Mouse (Mus musculus) heart, embryonic 12.5 days (tissue): ENCODE data around the gene Nsun6. TPM values are rescaled to one million over a fixed set of nuclear protein-coding genes. Genes with fewer than 3 reads are reported as not detected.
A peak's percentile ranks its signal among the peaks of the same experiment; 100 is the strongest.

ENCODE experiments used
- ATAC-seq: fragments of 200-750 bp; cut with Nextera tagmentation; 2 replicates; pipeline ENCODE4 v1.8.0; 2017; ENCODE audit warnings: moderate TSS enrichment, moderate library complexity; ENCODE audit not compliant: insufficient number of reproducible peaks, low FRiP score
- H3K27ac ChIP-seq: fragments of 300-500 bp; sonication (generic); 2 replicates; pipeline ENCODE4 v1.5.1; 2016; ENCODE audit warnings: mild to moderate bottlenecking, moderate library complexity; ENCODE audit not compliant: poor library complexity, severe bottlenecking
- H3K27me3 ChIP-seq: fragments of 300-500 bp; sonication (generic); replicated peaks from 2 replicates; pipeline ENCODE4 v1.6.1; 2016; ENCODE audit warnings: mild to moderate bottlenecking, moderate library complexity
- H3K36me3 ChIP-seq: fragments of 300-500 bp; sonication (generic); 2 replicates; pipeline ENCODE4 v1.6.1; 2016; ENCODE audit warnings: mild to moderate bottlenecking, moderate library complexity
- H3K4me1 ChIP-seq: fragments of 300-500 bp; sonication (generic); replicated peaks from 2 replicates; pipeline ENCODE4 v1.6.1; 2016; ENCODE audit warnings: mild to moderate bottlenecking
- H3K4me2 ChIP-seq: fragments of 300-500 bp; sonication (generic); 2 replicates; pipeline ENCODE4 v1.6.1; 2016; ENCODE audit warnings: mild to moderate bottlenecking, moderate library complexity
- H3K4me3 ChIP-seq: fragments of 300-500 bp; sonication (generic); 2 replicates; pipeline ENCODE4 v1.5.1; 2016; ENCODE audit warnings: mild to moderate bottlenecking
- H3K9ac ChIP-seq: fragments of 300-500 bp; sonication (generic); 2 replicates; pipeline ENCODE4 v1.6.1; 2016; ENCODE audit warnings: mild to moderate bottlenecking, moderate library complexity
- H3K9me3 ChIP-seq: fragments of 300-500 bp; sonication (generic); replicated peaks from 2 replicates; pipeline ENCODE4 v1.6.1; 2016; ENCODE audit warnings: mild to moderate bottlenecking, moderate library complexity
- WGBS: fragments of 180-500 bp; shearing (Covaris S2); methylation state at CpG from one replicate; pipeline ENCODE4 v1.1.7; 2016; 5-methylcytosine and 5-hydroxymethylcytosine counted together
- polyA plus RNA-seq: library from polyadenylated mRNA; unstranded; fragments of >200 nt; fragmentation: Nextera tagmentation; extraction: Ambion mirVana; gene quantifications from 2 replicates; pipeline ENCODE4 v1.2.1, GENCODE M21; 2016

The Nsun6 gene
- polyA plus RNA-seq, 1 experiment from 2014 or later: 8.3 TPM

DNA sequence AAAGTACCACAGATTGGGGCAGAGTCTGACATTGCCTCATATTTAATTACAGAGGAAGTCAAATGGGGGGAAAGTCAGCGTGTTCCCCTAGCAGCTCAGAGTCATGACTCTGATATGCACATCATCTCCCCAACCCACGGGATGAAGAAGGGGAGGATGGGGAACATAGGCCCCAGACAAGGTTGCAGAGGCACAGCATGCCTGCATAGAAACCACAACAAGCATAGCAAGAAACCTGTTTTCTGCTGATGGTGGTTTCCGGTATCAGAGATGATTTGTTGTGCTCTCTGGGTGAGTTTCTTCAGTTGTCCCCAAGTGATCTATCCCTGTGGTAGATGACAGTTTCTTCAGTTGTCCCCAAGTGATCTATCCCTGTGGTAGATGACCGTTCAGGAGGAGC, 62.3 kb downstream of the Nsun6 start:
- Histone ChIP-seq H3K9me3 (no peaks in the 10 kb centered on the region), H3K9ac (no peak overlapping the region), H3K27ac (no peak overlapping the region), H3K27me3 (no peaks in the 10 kb centered on the region), H3K4me1 (no peaks in the 10 kb centered on the region), H3K4me3 (no peak overlapping the region), H3K36me3 (peaks cover 11% of the 10 kb centered on the region; the same call in 1 of the 2 replicates), H3K4me2 (no peak overlapping the region)
- ATAC-seq: no peak
- 86% methylated on average over 4 of the region's 4 CpGs for WGBS

DNA sequence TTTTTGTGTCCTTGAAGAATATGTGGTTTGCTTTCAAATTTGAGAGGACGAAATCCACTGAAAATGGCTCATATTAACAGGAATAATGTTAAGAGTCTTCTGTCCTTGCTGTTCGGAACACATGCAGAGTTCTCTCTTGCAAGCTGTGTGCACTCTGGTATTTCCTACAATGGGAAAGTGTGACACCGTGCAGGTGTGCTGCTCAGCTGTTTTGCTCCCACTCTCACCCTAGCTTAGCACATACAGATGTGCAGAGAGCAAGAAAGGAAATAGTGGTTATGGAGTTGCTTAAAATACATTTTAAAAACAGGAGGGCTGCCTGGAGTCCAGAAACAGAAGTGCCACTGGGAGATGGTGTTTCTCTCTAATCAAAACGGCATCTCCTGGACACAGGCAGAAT, 65.5 kb downstream of the Nsun6 start:
- WGBS: 80% methylated on average over 4 of the region's 4 CpGs
- no peak for ATAC-seq
- Histone ChIP-seq H3K9ac (no peak overlapping the region), H3K9me3 (no peaks in the 10 kb centered on the region), H3K4me3 (no peak overlapping the region), H3K4me2 (no peak overlapping the region), H3K36me3 (peaks cover 31% of the 10 kb centered on the region), H3K27me3 (no peaks in the 10 kb centered on the region), H3K4me1 (no peaks in the 10 kb centered on the region), H3K27ac (no peak overlapping the region)

GRCm38 (mm10) chr2:14988451-14988850, 66.4 kb downstream of the Nsun6 start:
- Histone ChIP-seq H3K4me3 (no peak overlapping the region), H3K27me3 (no peaks in the 10 kb centered on the region), H3K4me2 (no peak overlapping the region), H3K9ac (no peak overlapping the region), H3K27ac (peak overlapping the region; percentile 23; the same call in 1 of the 2 replicates), H3K4me1 (no peaks in the 10 kb centered on the region), H3K36me3 (peaks cover 37% of the 10 kb centered on the region), H3K9me3 (no peaks in the 10 kb centered on the region)
- ATAC-seq: no peak
- 71% methylated on average over 4 of the region's 4 CpGs for WGBS

DNA sequence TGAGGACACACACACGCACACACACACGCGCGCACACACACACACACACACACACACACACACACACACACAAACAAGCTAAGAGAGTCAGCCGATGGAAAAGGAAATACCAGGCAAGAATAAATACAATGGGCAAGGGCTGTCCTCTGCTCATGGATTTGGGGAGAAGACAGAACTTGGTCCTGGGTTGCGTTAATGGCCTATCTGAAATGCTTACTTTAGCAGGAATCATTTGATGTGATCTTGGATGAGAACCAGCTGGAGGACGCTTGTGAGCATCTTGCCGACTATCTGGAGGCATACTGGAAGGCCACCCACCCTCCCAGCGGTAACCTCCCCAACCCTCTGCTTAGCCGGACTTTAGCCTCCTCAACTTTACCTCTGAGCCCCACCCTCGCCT, 70.8 kb downstream of the Nsun6 start:
- Histone ChIP-seq H3K4me3 (no peak overlapping the region), H3K27ac (no peak overlapping the region), H3K36me3 (peaks cover 54% of the 10 kb centered on the region), H3K9ac (no peak overlapping the region), H3K4me2 (no peak overlapping the region), H3K27me3 (no peaks in the 10 kb centered on the region), H3K4me1 (no peaks in the 10 kb centered on the region), H3K9me3 (no peaks in the 10 kb centered on the region)
- WGBS: 74% methylated on average over 11 of the region's 11 CpGs
- ATAC-seq: no peak

DNA sequence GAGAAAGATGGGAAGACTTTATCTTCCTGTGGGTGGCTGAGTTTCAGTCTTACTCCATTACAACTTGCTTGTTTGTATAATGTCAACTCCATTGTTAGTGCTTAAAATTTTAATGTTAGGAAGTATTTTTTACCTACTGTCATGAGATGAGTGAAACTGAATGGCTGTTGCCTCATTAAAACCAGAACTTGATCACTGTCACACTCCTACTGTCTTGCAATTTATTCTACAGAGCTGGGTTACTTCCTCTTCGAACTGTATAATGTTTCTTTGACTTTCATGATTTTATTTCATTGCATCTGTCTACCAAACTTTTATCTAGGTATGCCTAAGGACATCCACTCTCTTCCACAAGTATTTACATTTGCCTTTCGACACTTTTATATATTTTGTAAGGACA, 93.4 kb downstream of the Nsun6 start:
- ATAC-seq: no peak
- WGBS: 80% methylated on average over 2 of the region's 2 CpGs
- Histone ChIP-seq H3K4me2 (no peak overlapping the region), H3K9me3 (no peaks in the 10 kb centered on the region), H3K4me3 (no peak overlapping the region), H3K27me3 (no peaks in the 10 kb centered on the region), H3K4me1 (peaks cover 7% of the 10 kb centered on the region; the same call in 1 of the 2 replicates), H3K27ac (no peak overlapping the region), H3K9ac (no peak overlapping the region), H3K36me3 (peaks cover 6% of the 10 kb centered on the region; the same call in 1 of the 2 replicates)

GRCm38 (mm10) chr2:14960963-14961488, 93.8 kb downstream of the Nsun6 start:
- no peak for ATAC-seq
- 65% methylated on average over 1 of the region's 1 CpGs for WGBS
- no peak overlapping the region for H3K4me2 ChIP-seq
- no peak overlapping the region for H3K27ac ChIP-seq
- H3K4me3 ChIP-seq: no peak overlapping the region
- no peaks in the 10 kb centered on the region for H3K9me3 ChIP-seq
- H3K9ac ChIP-seq: no peak overlapping the region
- peaks cover 7% of the 10 kb centered on the region; the same call in 1 of the 2 replicates for H3K4me1 ChIP-seq
- peaks cover 6% of the 10 kb centered on the region; the same call in 1 of the 2 replicates for H3K36me3 ChIP-seq
- H3K27me3 ChIP-seq: no peaks in the 10 kb centered on the region

GRCm38 (mm10) chr2:14953090-14953489, 101.8 kb downstream of the Nsun6 start:
- H3K9me3 ChIP-seq: no peaks in the 10 kb centered on the region
- H3K27me3 ChIP-seq: no peaks in the 10 kb centered on the region
- H3K4me3 ChIP-seq: no peak overlapping the region

More at GRCm38 (mm10) chr2:14953090-14953489, 101.8 kb downstream of the Nsun6 start:
- 90% methylated on average over 2 of the region's 2 CpGs for WGBS
- Histone ChIP-seq H3K9ac (no peak overlapping the region), H3K4me1 (peaks cover 11% of the 10 kb centered on the region; the same call in 1 of the 2 replicates), H3K36me3 (no peaks in the 10 kb centered on the region), H3K4me2 (no peak overlapping the region), H3K27ac (no peak overlapping the region)
- ATAC-seq: no peak

Other genes starting within 250 kb of the Nsun6 start
- gene Arl5b, start 5.7 kb downstream of the Nsun6 start, polyA plus RNA-seq: 29.1 and 31.1 TPM in 2 replicates